Mouse (Mus musculus) CH12.LX (cell line): ENCODE measurements around the gene Ficd. TPM values are rescaled to one million over a fixed set of nuclear protein-coding genes. Genes with fewer than 3 reads are reported as not detected.

Source experiments
- DNase-seq: peaks from one replicate; pipeline ENCODE4 v3.0.0-alpha.2; 2013; ENCODE audit errors: extremely low read depth
- H3K27ac ChIP-seq: 2 replicates; pipeline ENCODE4 v1.5.1; 2012; ENCODE audit warnings: low read depth, mild to moderate bottlenecking, control low read depth, moderate library complexity; ENCODE audit not compliant: insufficient read depth
- H3K27me3 ChIP-seq: replicated peaks from 2 replicates; pipeline ENCODE3; 2012; ENCODE audit warnings: inconsistent platforms
- H3K36me3 ChIP-seq, 2 experiments: replicated peaks in 1 of 2; 2 replicates each; pipeline versions ENCODE3 to v1.6.1; 2012; ENCODE audit warnings: inconsistent platforms in 1 of 2, low read length in 1 of 2, mild to moderate bottlenecking in 1 of 2, mixed read lengths in 1 of 2, moderate library complexity in 1 of 2; ENCODE audit not compliant: control insufficient read depth in 1 of 2, insufficient read depth in 1 of 2
- H3K4me1 ChIP-seq, 2 experiments: 2 replicates each; pipeline ENCODE4 v1.6.1; 2012; ENCODE audit warnings: inconsistent platforms in 1 of 2, moderate library complexity in 1 of 2; ENCODE audit not compliant: insufficient read depth in 2 of 2, control insufficient read depth in 1 of 2
- H3K4me2 ChIP-seq: 2 replicates; pipeline ENCODE4 v1.6.1; 2012; ENCODE audit warnings: low read depth, mild to moderate bottlenecking, control low read depth; ENCODE audit not compliant: poor library complexity, insufficient read depth, severe bottlenecking
- H3K4me3 ChIP-seq, 3 experiments: fragments of 150-350 bp in 1 of 3; sonication (generic) in 1 of 3; replicated peaks in 1 of 3; 2 replicates each; pipeline versions ENCODE3 to v1.5.1; 2011 to 2012; ENCODE audit warnings: low read depth in 2 of 3, low read length in 2 of 3, mild to moderate bottlenecking in 2 of 3, moderate library complexity in 2 of 3, control low read depth in 1 of 3, improper control_type of control experiment in 1 of 3, inconsistent platforms in 1 of 3, mixed read lengths in 1 of 3; ENCODE audit not compliant: poor library complexity in 1 of 3
- H3K79me2 ChIP-seq: replicated peaks from 2 replicates; pipeline ENCODE4 v1.6.1; 2012; ENCODE audit warnings: mild to moderate bottlenecking, moderate library complexity; ENCODE audit not compliant: control insufficient read depth, poor library complexity, insufficient read depth, severe bottlenecking; ENCODE audit errors: extremely low read depth
- H3K9ac ChIP-seq: 2 replicates; pipeline ENCODE4 v1.6.1; 2012; ENCODE audit warnings: low read depth, mild to moderate bottlenecking, control low read depth, moderate library complexity; ENCODE audit not compliant: insufficient read depth
- H3K9me3 ChIP-seq: replicated peaks from 2 replicates; pipeline ENCODE3; 2012; ENCODE audit warnings: low read length, inconsistent platforms, mixed read lengths
- CHD1 ChIP-seq: IDR thresholded peaks from 2 replicates; pipeline ENCODE4 v1.6.1; 2012; ENCODE audit warnings: low read depth, low read length, improper control_type of control experiment, inconsistent platforms
- CHD2 ChIP-seq: IDR thresholded peaks from 2 replicates; pipeline ENCODE4 v1.6.1; 2011; ENCODE audit warnings: low read length, improper control_type of control experiment
- CTCF ChIP-seq, 2 experiments: IDR thresholded peaks in 1 of 2; conservative IDR thresholded peaks in 1 of 2; 2 replicates each; pipeline ENCODE4 v1.5.1; 2011 to 2012; ENCODE audit warnings: low read depth in 2 of 2, low read length in 2 of 2, improper control_type of control experiment in 1 of 2, inconsistent platforms in 1 of 2, mild to moderate bottlenecking in 1 of 2, moderate library complexity in 1 of 2
- E2F4 ChIP-seq: IDR thresholded peaks from 2 replicates; pipeline ENCODE4 v1.6.1; 2011; ENCODE audit warnings: low read depth, low read length, improper control_type of control experiment; ENCODE audit not compliant: insufficient replicate concordance
- ELF1 ChIP-seq: IDR thresholded peaks from 2 replicates; pipeline ENCODE4 v1.6.1; 2014; ENCODE audit warnings: low read depth, mild to moderate bottlenecking, inconsistent platforms, low read length, improper control_type of control experiment
- ETS1 ChIP-seq: conservative IDR thresholded peaks from 2 replicates; pipeline ENCODE4 v1.6.1; 2012; ENCODE audit warnings: low read depth, mild to moderate bottlenecking, inconsistent platforms, low read length, improper control_type of control experiment, moderate library complexity
- GABPA ChIP-seq: IDR thresholded peaks from 2 replicates; pipeline ENCODE4 v1.6.1; 2012; ENCODE audit warnings: low read depth, low read length, improper control_type of control experiment, inconsistent platforms; ENCODE audit not compliant: insufficient replicate concordance
- JUND ChIP-seq: conservative IDR thresholded peaks from 2 replicates; pipeline ENCODE4 v1.6.1; 2011; ENCODE audit warnings: low read depth, low read length, improper control_type of control experiment
- KAT2A ChIP-seq: IDR thresholded peaks from 2 replicates; pipeline ENCODE4 v1.6.1; 2012; ENCODE audit warnings: low read length, improper control_type of control experiment, inconsistent platforms; ENCODE audit not compliant: insufficient replicate concordance
- MAFK ChIP-seq: IDR thresholded peaks from 2 replicates; pipeline ENCODE4 v1.6.1; 2011; ENCODE audit warnings: low read length, improper control_type of control experiment; ENCODE audit not compliant: insufficient replicate concordance
- MAZ ChIP-seq: IDR thresholded peaks from 2 replicates; pipeline ENCODE4 v1.6.1; 2012; ENCODE audit warnings: low read depth, mild to moderate bottlenecking, inconsistent platforms, low read length, improper control_type of control experiment, moderate library complexity
- MXI1 ChIP-seq: IDR thresholded peaks from 2 replicates; pipeline ENCODE4 v1.6.1; 2011; ENCODE audit warnings: mild to moderate bottlenecking, low read depth, low read length, improper control_type of control experiment
- MYC ChIP-seq: IDR thresholded peaks from 2 replicates; pipeline ENCODE4 v1.6.1; 2011; ENCODE audit warnings: low read depth, mild to moderate bottlenecking, improper control_type of control experiment, low read length
- NRF1 ChIP-seq: IDR thresholded peaks from 2 replicates; pipeline ENCODE4 v1.6.1; 2014; ENCODE audit warnings: low read depth, mild to moderate bottlenecking, inconsistent platforms, low read length, improper control_type of control experiment, moderate library complexity
- POLR2A ChIP-seq: IDR thresholded peaks from 2 replicates; pipeline ENCODE4 v1.6.1; 2011; ENCODE audit warnings: low read depth, mild to moderate bottlenecking, improper control_type of control experiment, low read length
- TCF12 ChIP-seq: IDR thresholded peaks from 2 replicates; pipeline ENCODE4 v1.6.1; 2014; ENCODE audit warnings: low read depth, mild to moderate bottlenecking, inconsistent platforms, low read length, improper control_type of control experiment
- UBTF ChIP-seq: IDR thresholded peaks from 2 replicates; pipeline ENCODE4 v1.6.1; 2012; ENCODE audit warnings: low read depth, mild to moderate bottlenecking, inconsistent platforms, low read length, improper control_type of control experiment, moderate library complexity
- USF1 ChIP-seq: IDR thresholded peaks from 2 replicates; pipeline ENCODE4 v1.6.1; 2014; ENCODE audit warnings: low read depth, mild to moderate bottlenecking, inconsistent platforms, low read length, improper control_type of control experiment
- ZC3H11A ChIP-seq: IDR thresholded peaks from 2 replicates; pipeline ENCODE4 v1.6.1; 2012; ENCODE audit warnings: low read depth, mild to moderate bottlenecking, inconsistent platforms, low read length, improper control_type of control experiment
- ZKSCAN1 ChIP-seq: IDR thresholded peaks from 2 replicates; pipeline ENCODE4 v1.6.1; 2012; ENCODE audit warnings: low read depth, inconsistent platforms, low read length, improper control_type of control experiment, borderline replicate concordance
- ZMIZ1 ChIP-seq: IDR thresholded peaks from 2 replicates; pipeline ENCODE4 v1.6.1; 2012; ENCODE audit warnings: low read depth, mild to moderate bottlenecking, inconsistent platforms, low read length, improper control_type of control experiment
- ZNF384 ChIP-seq: IDR thresholded peaks from 2 replicates; pipeline ENCODE4 v1.6.1; 2012; ENCODE audit warnings: low read depth, low read length, improper control_type of control experiment, inconsistent platforms
- dilution Hi-C: fragments of 300-500 bp; cut with MboI; formaldehyde crosslinking; loops from 2 replicates; pipeline ENCODE4 v1.14.3; 2020; ENCODE audit warnings: low sequenced_read_pairs; ENCODE audit not compliant: extremely low pct_unique_long_range_greater_than_20kb, extremely low pct_ligation_motif_present
- in situ Hi-C: fragments of 300-500 bp; cut with MboI; formaldehyde crosslinking; loops from 3 replicates; pipeline ENCODE4 v1.14.3; 2019; ENCODE audit warnings: low sequenced_read_pairs, low pct_ligation_motif_present, low pct_unique_long_range_greater_than_20kb, mixed read lengths
- polyA plus RNA-seq: library from polyadenylated mRNA; unstranded; fragments of >175 nt; gene quantifications from 2 replicates; pipeline ENCODE4 v1.2.1, GENCODE M21; 2012; ENCODE audit warnings: low read depth; ENCODE audit not compliant: insufficient read length
- total RNA-seq, 2 experiments: library from RNA; depleted of rRNA; stranded (reverse); fragments of 300-350 nt in 1 of 2; fragments of >200 nt in 1 of 2; gene quantifications; 2 replicates each; pipeline ENCODE4 v1.2.3; 2012 to 2014

Gene Ficd
- total and polyA plus RNA-seq, 3 experiments = 2.4 to 2.5 (median 2.4) TPM

DNA sequence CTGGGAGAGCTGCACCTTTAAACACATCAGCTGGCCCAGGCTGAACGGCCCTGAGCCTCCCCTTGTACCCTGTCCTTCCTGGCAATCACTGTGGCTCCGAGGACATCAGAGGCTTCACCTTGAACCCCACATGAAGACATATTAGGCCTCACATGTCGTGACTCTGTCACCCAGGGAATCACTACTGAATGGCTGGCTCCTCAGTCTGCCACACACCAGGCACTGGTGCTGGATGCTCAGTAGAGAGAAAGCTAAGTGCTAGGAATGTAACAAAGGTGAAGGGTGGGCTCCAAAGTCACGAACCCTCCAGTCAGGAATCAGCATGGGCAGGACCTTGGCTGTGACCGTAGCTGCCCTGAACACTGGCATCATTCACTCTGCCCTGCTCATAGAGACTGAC is 44.0 kb downstream of the Ficd start:
- H3K27ac ChIP-seq = no peak overlapping the region
- no peak overlapping the region for H3K4me3 ChIP-seq
- H3K9me3 ChIP-seq = peaks cover 4% of the 10 kb centered on the region
- no peak overlapping the region for H3K4me2 ChIP-seq
- in situ Hi-C loops (loop anchor here (5.0 to 10.0 kb wide), 2 partner anchors 33 to 55 kb away; partner anchors contain the start of gene Selplg), dilution Hi-C loops (no loop called here)
- H3K4me1 ChIP-seq = peaks cover 38 to 75% of the 10 kb centered on the region in 2 experiments
- peaks cover 17 to 38% of the 10 kb centered on the region in 2 experiments for H3K36me3 ChIP-seq
- no peak for TF ChIP-seq CHD1
- TF ChIP-seq GABPA = no peak
- TF ChIP-seq ELF1 = no peak
- no peak for TF ChIP-seq NRF1
- H3K27me3 ChIP-seq = no peaks in the 10 kb centered on the region
- no peak for DNase-seq
- no peak overlapping the region for H3K9ac ChIP-seq
- H3K79me2 ChIP-seq = 0 out of 2 replicates have a peak, but pooled peaks cover under 1% of the 10 kb centered on the region

DNA sequence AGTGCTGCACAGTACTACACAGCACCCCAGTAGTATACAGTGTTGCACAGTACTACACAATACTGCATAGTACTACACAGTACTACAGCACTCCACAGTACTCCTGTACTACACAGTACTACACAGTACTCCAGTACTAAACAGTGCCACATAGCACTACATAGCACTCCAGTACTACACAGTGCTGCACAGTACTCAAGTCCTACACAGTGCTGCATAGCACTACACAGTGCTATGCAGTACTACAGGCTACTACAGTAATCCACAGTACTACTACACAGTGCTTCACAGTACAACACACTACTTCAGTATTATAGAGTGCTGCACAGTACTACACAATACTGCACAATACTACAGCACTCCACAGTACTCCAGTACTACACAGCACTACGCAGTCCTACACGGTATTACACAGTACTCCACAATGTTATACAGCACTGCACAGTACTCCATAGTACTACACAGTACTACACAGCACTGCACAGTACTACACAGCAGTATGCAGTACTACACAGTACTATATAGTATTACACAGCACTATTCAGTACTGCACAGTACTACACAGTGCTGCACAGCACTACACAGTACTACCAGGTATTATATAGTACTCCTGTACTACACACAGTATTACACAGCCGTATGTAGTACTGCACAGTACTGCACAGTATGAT is 44.6 kb downstream of the Ficd start:
- H3K4me1 ChIP-seq = peaks cover 33 to 70% of the 10 kb centered on the region in 2 experiments
- no peak overlapping the region for H3K9ac ChIP-seq
- no peak for TF ChIP-seq ELF1
- no peak for TF ChIP-seq MAFK
- TF ChIP-seq ZKSCAN1 = no peak
- TF ChIP-seq UBTF = no peak
- no peak for TF ChIP-seq MYC
- no peak for TF ChIP-seq USF1
- TF ChIP-seq MAZ = no peak
- TF ChIP-seq ZNF384 = no peak
- no peak for TF ChIP-seq JUND
- TF ChIP-seq E2F4 = no peak
- TF ChIP-seq ZC3H11A = no peak
- TF ChIP-seq TCF12 = no peak
- TF ChIP-seq CHD2 = no peak
- no peak for TF ChIP-seq CHD1
- no peak for TF ChIP-seq ETS1
- TF ChIP-seq KAT2A = no peak
- TF ChIP-seq ZMIZ1 = no peak
- no peak for TF ChIP-seq CTCF (conservative IDR thresholded peaks at IDR 0.05 in 1 of 2, IDR thresholded peaks at IDR 0.05 in 1 of 2; ENCODE audit: low read depth in 2 of 2, low read length in 2 of 2)
- TF ChIP-seq POLR2A = no peak
- no peak for TF ChIP-seq MXI1
- H3K36me3 ChIP-seq = peaks cover 10 to 32% of the 10 kb centered on the region in 2 experiments
- DNase-seq = no peak
- H3K9me3 ChIP-seq = peaks cover 4% of the 10 kb centered on the region
- no peak overlapping the region for H3K4me3 ChIP-seq
- H3K79me2 ChIP-seq = no peaks in the 10 kb centered on the region
- in situ Hi-C loops = no loop called here
- dilution Hi-C loops = no loop called here
- no peak overlapping the region for H3K4me2 ChIP-seq
- no peak overlapping the region for H3K27ac ChIP-seq
- no peaks in the 10 kb centered on the region for H3K27me3 ChIP-seq
